Mouse (Mus musculus): ENCODE data around the gene Pnpla1. TPM values are rescaled to one million over a fixed set of nuclear protein-coding genes. Genes with fewer than 3 reads are reported as not detected.

Pnpla1 gene
- polyA plus RNA-seq, 1 experiment = 0.44 TPM

- TF ChIP-seq POLR2A (IDR thresholded peaks at IDR 0.05; ENCODE audit: borderline replicate concordance, low read depth, low read length) (no peak), CTCF (IDR thresholded peaks at IDR 0.05; ENCODE audit: low read depth, low read length) (no peak)
- Histone ChIP-seq H3K27ac (ENCODE audit: insufficient read depth, low read depth, low read length) (no peak overlapping the region), H3K4me3 (ENCODE audit: insufficient read depth, low read length) (no peak overlapping the region), H3K4me1 (ENCODE audit: control insufficient read depth, insufficient read depth, low read length) (peaks cover 3% of the 10 kb centered on the region; the same call in 1 of the 2 replicates)
These were observed 51.9 kb downstream of the Pnpla1 start for GRCm38 (mm10) chr17:28910139-28910538.

DNA sequence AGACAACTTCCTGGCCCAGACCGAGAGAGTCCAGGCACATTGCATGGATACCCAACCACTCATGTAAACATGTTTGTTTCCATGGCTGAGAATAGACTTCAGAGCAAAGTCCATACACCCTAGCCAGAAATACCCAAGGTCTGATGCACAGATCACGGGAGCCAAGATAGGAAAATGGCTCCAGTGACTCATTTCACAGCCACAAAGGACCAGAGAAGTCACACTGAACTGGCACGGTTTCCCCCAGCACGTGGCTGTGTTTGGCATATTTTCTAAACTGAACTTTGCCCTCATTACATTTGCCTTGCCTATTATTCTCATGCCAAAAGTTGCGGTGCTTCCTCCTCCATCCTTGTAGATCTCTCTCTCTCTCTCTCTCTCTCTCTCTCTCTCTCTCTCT is 55.0 kb downstream of the Pnpla1 start:
- Histone ChIP-seq H3K4me3 (ENCODE audit: insufficient read depth, low read length) (no peak overlapping the region), H3K4me1 (ENCODE audit: control insufficient read depth, insufficient read depth, low read length) (peaks cover 3% of the 10 kb centered on the region; the same call in 1 of the 2 replicates), H3K27ac (ENCODE audit: insufficient read depth, low read depth, low read length) (no peak overlapping the region)
- TF ChIP-seq POLR2A (IDR thresholded peaks at IDR 0.05; ENCODE audit: borderline replicate concordance, low read depth, low read length) (no peak), CTCF (IDR thresholded peaks at IDR 0.05; ENCODE audit: low read depth, low read length) (no peak)

DNA sequence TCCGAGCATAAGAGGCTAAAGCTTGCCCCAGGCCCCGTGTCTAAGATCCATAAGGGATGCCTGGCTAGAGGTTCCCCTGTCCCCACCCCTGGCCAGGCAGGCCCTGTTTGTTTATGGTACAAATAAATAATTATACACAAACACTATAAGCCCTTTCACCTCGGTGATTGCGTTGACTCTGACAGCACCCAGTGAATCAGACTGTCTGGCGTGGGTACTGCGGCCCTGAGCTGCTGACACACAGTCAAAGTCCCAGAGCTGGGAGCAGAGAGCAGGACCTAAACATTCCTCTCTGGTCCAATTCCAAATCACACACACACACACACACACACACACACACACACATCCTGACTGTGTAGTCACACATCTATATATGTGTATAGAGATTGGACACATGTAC is 55.7 kb downstream of the Pnpla1 start:
- H3K4me3 ChIP-seq (ENCODE audit: insufficient read depth, low read length) = no peak overlapping the region
- TF ChIP-seq CTCF (IDR thresholded peaks at IDR 0.05; ENCODE audit: low read depth, low read length) (no peak), POLR2A (IDR thresholded peaks at IDR 0.05; ENCODE audit: borderline replicate concordance, low read depth, low read length) (no peak)
- no peak overlapping the region for H3K27ac ChIP-seq (ENCODE audit: insufficient read depth, low read depth, low read length)
- H3K4me1 ChIP-seq (ENCODE audit: control insufficient read depth, insufficient read depth, low read length) = peaks cover 3% of the 10 kb centered on the region; the same call in 1 of the 2 replicates

GRCm38 (mm10) chr17:28915060-28915628 is 56.9 kb downstream of the Pnpla1 start, which contains the start of gene 4930539E08Rik:
4930539E08Rik (minus strand) TSS chr17:28915324.
- TF ChIP-seq CTCF (IDR thresholded peaks at IDR 0.05; ENCODE audit: low read depth, low read length) (no peak), POLR2A (IDR thresholded peaks at IDR 0.05; ENCODE audit: borderline replicate concordance, low read depth, low read length) (no peak)
- Histone ChIP-seq H3K4me3 (ENCODE audit: insufficient read depth, low read length) (no peak within 1 kb of the TSS), H3K27ac (ENCODE audit: insufficient read depth, low read depth, low read length) (no peak within 1 kb of the TSS), H3K4me1 (ENCODE audit: control insufficient read depth, insufficient read depth, low read length) (peaks cover 3% of the 10 kb centered on the region; the same call in 1 of the 2 replicates)

GRCm38 (mm10) chr17:28916520-28916919 is 58.3 kb downstream of the Pnpla1 start:
- Histone ChIP-seq H3K27ac (ENCODE audit: insufficient read depth, low read depth, low read length) (no peak overlapping the region), H3K4me1 (ENCODE audit: control insufficient read depth, insufficient read depth, low read length) (peaks cover 3% of the 10 kb centered on the region; the same call in 1 of the 2 replicates), H3K4me3 (ENCODE audit: insufficient read depth, low read length) (no peak overlapping the region)
- no peak for TF ChIP-seq CTCF (IDR thresholded peaks at IDR 0.05; ENCODE audit: low read depth, low read length)
- no peak for TF ChIP-seq POLR2A (IDR thresholded peaks at IDR 0.05; ENCODE audit: borderline replicate concordance, low read depth, low read length)

GRCm38 (mm10) chr17:28921086-28921485 is 62.9 kb downstream of the Pnpla1 start:
- Histone ChIP-seq H3K4me3 (ENCODE audit: insufficient read depth, low read length) (no peak overlapping the region), H3K4me1 (ENCODE audit: control insufficient read depth, insufficient read depth, low read length) (peaks cover 7% of the 10 kb centered on the region; the same call in 1 of the 2 replicates), H3K27ac (ENCODE audit: insufficient read depth, low read depth, low read length) (no peak overlapping the region)
- TF ChIP-seq POLR2A (IDR thresholded peaks at IDR 0.05; ENCODE audit: borderline replicate concordance, low read depth, low read length) (no peak), CTCF (IDR thresholded peaks at IDR 0.05; ENCODE audit: low read depth, low read length) (no peak)

- Histone ChIP-seq H3K4me3 (ENCODE audit: insufficient read depth, low read length) (no peak overlapping the region), H3K27ac (ENCODE audit: insufficient read depth, low read depth, low read length) (no peak overlapping the region), H3K4me1 (ENCODE audit: control insufficient read depth, insufficient read depth, low read length) (peaks cover 7% of the 10 kb centered on the region; the same call in 1 of the 2 replicates)
- no peak for TF ChIP-seq POLR2A (IDR thresholded peaks at IDR 0.05; ENCODE audit: borderline replicate concordance, low read depth, low read length)
- no peak for TF ChIP-seq CTCF (IDR thresholded peaks at IDR 0.05; ENCODE audit: low read depth, low read length)
These were observed 63.9 kb downstream of the Pnpla1 start for GRCm38 (mm10) chr17:28922096-28922495.

- Histone ChIP-seq H3K4me1 (ENCODE audit: control insufficient read depth, insufficient read depth, low read length) (peaks cover 7% of the 10 kb centered on the region; the same call in 1 of the 2 replicates), H3K4me3 (ENCODE audit: insufficient read depth, low read length) (no peak overlapping the region), H3K27ac (ENCODE audit: insufficient read depth, low read depth, low read length) (no peak overlapping the region)
- TF ChIP-seq CTCF (IDR thresholded peaks at IDR 0.05; ENCODE audit: low read depth, low read length) (no peak), POLR2A (IDR thresholded peaks at IDR 0.05; ENCODE audit: borderline replicate concordance, low read depth, low read length) (no peak)
These were observed 66.9 kb downstream of the Pnpla1 start for GRCm38 (mm10) chr17:28924957-28925595.

DNA sequence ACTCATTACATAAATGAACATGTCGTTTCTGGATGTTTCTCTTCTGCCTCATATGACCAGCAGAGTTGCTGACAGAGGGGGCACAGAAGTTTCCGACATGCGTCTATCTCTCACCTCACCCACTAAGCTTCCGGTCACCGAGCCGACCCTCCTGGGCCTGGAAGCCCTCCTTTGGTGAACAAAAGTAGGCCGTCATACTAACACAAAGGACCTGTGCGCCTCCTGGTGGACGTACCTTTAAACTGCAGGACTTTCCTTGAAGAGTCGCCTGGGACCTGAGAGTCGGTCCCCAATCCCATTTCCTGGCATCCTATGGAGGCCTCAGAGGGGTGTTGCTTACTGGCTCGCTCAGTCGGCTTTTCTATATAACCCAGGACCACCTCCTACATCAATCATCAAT is 68.2 kb downstream of the Pnpla1 start:
- Histone ChIP-seq H3K4me1 (ENCODE audit: control insufficient read depth, insufficient read depth, low read length) (peaks cover 7% of the 10 kb centered on the region; the same call in 1 of the 2 replicates), H3K4me3 (ENCODE audit: insufficient read depth, low read length) (no peak overlapping the region), H3K27ac (ENCODE audit: insufficient read depth, low read depth, low read length) (no peak overlapping the region)
- TF ChIP-seq CTCF (IDR thresholded peaks at IDR 0.05; ENCODE audit: low read depth, low read length) (peak; percentile 96), POLR2A (IDR thresholded peaks at IDR 0.05; ENCODE audit: borderline replicate concordance, low read depth, low read length) (no peak)
